Mouse (Mus musculus): ENCODE measurements around the gene Mrps35. TPM values are rescaled to one million over a fixed set of nuclear protein-coding genes. Genes with fewer than 3 reads are reported as not detected.

Mrps35 gene
- 33.5 TPM for polyA plus RNA-seq (2014; fragmentation: Illumina TruSeq; extraction: RNeasy Lipid Tissue Mini Kit (QIAGEN cat#74804); ENCODE audit: low read depth, low replicate concordance)

GRCm38 (mm10) chr6:147042291-147043290 lies at the start of gene Mrps35:
TSS of gene Mrps35 (plus strand) at chr6:147042764.

GRCm38 (mm10) chr6:147032303-147032925 lies 10.2 kb upstream of the Mrps35 start, which contains the start of gene Rep15:
TSS of gene Rep15 (plus strand) at chr6:147032584.

DNA sequence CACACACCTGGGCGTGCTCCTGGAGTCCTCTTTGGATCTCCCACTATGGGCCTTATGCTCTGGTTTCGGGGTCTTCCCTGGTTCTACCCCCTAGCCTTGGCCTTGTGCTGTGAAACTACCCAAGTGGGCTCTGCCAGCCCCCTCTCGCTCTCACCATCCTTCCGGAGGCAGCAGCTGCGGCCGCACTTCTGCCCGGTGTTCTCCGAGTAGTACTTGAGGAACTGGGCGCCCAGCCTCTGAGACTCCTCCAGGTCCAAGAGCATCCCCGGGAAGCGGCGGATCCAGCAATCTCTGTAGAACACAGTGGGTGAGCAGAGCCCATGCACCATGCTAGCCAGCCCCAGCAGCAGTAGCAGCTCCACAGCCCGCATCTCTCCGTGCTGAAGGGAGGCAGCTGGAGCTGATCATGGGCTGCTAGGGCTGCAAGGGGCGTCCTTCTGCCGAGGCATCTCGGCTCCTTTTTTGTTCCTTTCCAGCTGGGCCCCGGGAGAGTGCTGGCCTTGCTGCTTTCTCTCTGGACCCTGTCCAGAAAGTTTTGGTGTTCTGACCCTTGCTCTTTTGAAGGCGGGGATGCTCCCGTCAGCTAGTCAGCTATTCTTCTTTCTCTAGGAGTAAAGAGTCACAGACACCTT lies 44.1 kb downstream of the Mrps35 start, which contains the start of gene Mansc4:
Gene Mansc4, minus strand, starts transcription at position 439 of the 632 bp plus-strand sequence.

DNA sequence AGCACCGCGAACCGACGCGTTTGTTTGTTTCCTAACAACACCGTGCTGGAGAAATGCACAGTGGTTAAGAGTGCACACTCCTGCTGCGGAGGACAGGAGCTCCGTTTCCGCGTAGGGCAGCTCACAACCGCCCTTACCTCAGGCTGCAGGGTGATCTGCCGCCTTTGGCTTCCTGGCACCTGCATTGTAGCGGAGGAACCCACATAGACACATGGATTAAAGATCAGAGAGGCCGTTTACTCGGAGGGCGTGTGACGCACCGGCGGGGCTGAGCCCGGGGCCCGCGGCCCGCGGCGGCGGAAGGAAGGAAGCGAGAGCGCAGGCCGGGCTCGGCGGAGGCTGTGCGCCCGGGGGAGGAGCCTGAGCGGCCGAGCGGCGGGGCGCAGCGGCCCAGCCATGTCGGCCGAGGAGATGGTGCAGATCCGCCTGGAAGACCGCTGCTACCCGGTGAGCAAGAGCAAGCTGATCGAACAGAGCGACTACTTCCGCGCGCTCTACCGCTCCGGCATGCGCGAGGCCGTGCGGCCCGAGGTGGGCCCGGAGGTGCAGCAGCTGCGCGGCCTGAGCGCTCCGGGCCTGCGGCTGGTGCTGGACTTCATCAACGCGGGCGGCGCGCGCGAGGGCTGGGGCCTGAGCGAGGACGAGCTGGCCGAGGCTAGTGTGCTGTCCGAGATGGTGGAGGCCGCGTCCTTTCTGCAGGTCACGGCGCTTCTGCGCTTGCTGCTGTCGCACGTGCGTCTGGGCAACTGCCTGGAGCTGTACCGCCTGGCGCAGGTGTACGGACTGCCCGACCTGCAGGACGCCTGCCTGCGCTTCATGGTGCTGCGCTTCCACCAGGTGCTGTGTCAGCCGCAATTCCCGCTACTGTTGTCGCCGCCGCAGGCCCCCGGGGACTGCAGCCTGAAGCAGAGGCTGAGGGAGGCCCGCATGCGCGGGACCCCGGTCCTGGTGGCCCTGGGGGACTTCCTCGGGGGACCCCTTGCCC lies 48.9 kb downstream of the Mrps35 start, which contains the start of gene Klhl42:
Gene Klhl42, plus strand, starts transcription at position 244 of the 985 bp plus-strand sequence.

Other genes with a start within 250 kb of the Mrps35 start
- gene Arntl2, start 246.7 kb upstream of the Mrps35 start, polyA plus RNA-seq (2014; fragmentation: Illumina TruSeq; extraction: RNeasy Lipid Tissue Mini Kit (QIAGEN cat#74804); ENCODE audit: low read depth, low replicate concordance) = 4.5 TPM
- not detected for gene Smco2, start 192.7 kb upstream of the Mrps35 start, polyA plus RNA-seq (2014; fragmentation: Illumina TruSeq; extraction: RNeasy Lipid Tissue Mini Kit (QIAGEN cat#74804); ENCODE audit: low read depth, low replicate concordance)
- gene Ppfibp1, start 154.3 kb upstream of the Mrps35 start, polyA plus RNA-seq (2014; fragmentation: Illumina TruSeq; extraction: RNeasy Lipid Tissue Mini Kit (QIAGEN cat#74804); ENCODE audit: low read depth, low replicate concordance) = 46.1 TPM
- not detected for gene 1700034J05Rik, start 88.3 kb upstream of the Mrps35 start, polyA plus RNA-seq (2014; fragmentation: Illumina TruSeq; extraction: RNeasy Lipid Tissue Mini Kit (QIAGEN cat#74804); ENCODE audit: low read depth, low replicate concordance)
- gene Rep15, start 10.2 kb upstream of the Mrps35 start, polyA plus RNA-seq (2014; fragmentation: Illumina TruSeq; extraction: RNeasy Lipid Tissue Mini Kit (QIAGEN cat#74804); ENCODE audit: low read depth, low replicate concordance) = 245 TPM
- not detected for gene Mansc4, start 44.3 kb downstream of the Mrps35 start, polyA plus RNA-seq (2014; fragmentation: Illumina TruSeq; extraction: RNeasy Lipid Tissue Mini Kit (QIAGEN cat#74804); ENCODE audit: low read depth, low replicate concordance)
- 20.3 TPM for gene Klhl42, start 48.6 kb downstream of the Mrps35 start, polyA plus RNA-seq (2014; fragmentation: Illumina TruSeq; extraction: RNeasy Lipid Tissue Mini Kit (QIAGEN cat#74804); ENCODE audit: low read depth, low replicate concordance)
- 0.73 TPM for gene Pthlh, start 221.4 kb downstream of the Mrps35 start, polyA plus RNA-seq (2014; fragmentation: Illumina TruSeq; extraction: RNeasy Lipid Tissue Mini Kit (QIAGEN cat#74804); ENCODE audit: low read depth, low replicate concordance)

Data from sigmoid colon, adult 10 weeks (tissue).